Mouse (Mus musculus): Measurements from ENCODE around the gene Gm5475. TPM values are rescaled to one million over a fixed set of nuclear protein-coding genes. Genes with fewer than 3 reads are reported as not detected.

Gene Gm5475
- polyA plus RNA-seq, 1 experiment: 0.02 TPM

GRCm38 (mm10) chr15:100452486-100452885, 30.5 kb downstream of the Gm5475 start:
- no peak overlapping the region for H3K4me3 ChIP-seq (ENCODE audit: insufficient read depth, poor library complexity, severe bottlenecking)
- no peak for TF ChIP-seq USF1 (IDR thresholded peaks at IDR 0.05; ENCODE audit: low read depth)
- no peak for TF ChIP-seq CTCF (IDR thresholded peaks at IDR 0.05; ENCODE audit: control insufficient read depth, insufficient read depth, insufficient read length)
- no peak for TF ChIP-seq FOSL1 (IDR thresholded peaks at IDR 0.05; ENCODE audit: insufficient read depth, low read length, poor library complexity, severe bottlenecking)
- TF ChIP-seq CEBPB (IDR thresholded peaks at IDR 0.05; ENCODE audit: low read depth): no peak
- no peak for TF ChIP-seq MYOG (IDR thresholded peaks at IDR 0.05; ENCODE audit: control insufficient read depth, extremely low read depth, insufficient read length)
- TF ChIP-seq MYOD1 (IDR thresholded peaks at IDR 0.05; ENCODE audit: control insufficient read depth, insufficient read length, low read depth): no peak
- TF ChIP-seq MAX (IDR thresholded peaks at IDR 0.05): no peak
- peaks cover 6% of the 10 kb centered on the region for H3K27me3 ChIP-seq (ENCODE audit: control insufficient read depth, insufficient read depth, insufficient read length)
- no peaks in the 10 kb centered on the region for H3K79me3 ChIP-seq (ENCODE audit: low read depth)
- H3ac ChIP-seq (ENCODE audit: control insufficient read depth, insufficient read length, low read depth): no peak overlapping the region
- no peaks in the 10 kb centered on the region for H3K79me2 ChIP-seq (ENCODE audit: control insufficient read depth, insufficient read depth)
- no peaks in the 10 kb centered on the region for H3K36me3 ChIP-seq (ENCODE audit: control insufficient read depth, insufficient read depth)

- TF ChIP-seq USF1 (IDR thresholded peaks at IDR 0.05; ENCODE audit: low read depth): no peak
- TF ChIP-seq MYOD1 (IDR thresholded peaks at IDR 0.05; ENCODE audit: control insufficient read depth, insufficient read length, low read depth): no peak
- TF ChIP-seq MYOG (IDR thresholded peaks at IDR 0.05; ENCODE audit: control insufficient read depth, extremely low read depth, insufficient read length): no peak
- TF ChIP-seq CEBPB (IDR thresholded peaks at IDR 0.05; ENCODE audit: low read depth): no peak
- no peak for TF ChIP-seq FOSL1 (IDR thresholded peaks at IDR 0.05; ENCODE audit: insufficient read depth, low read length, poor library complexity, severe bottlenecking)
- TF ChIP-seq MAX (IDR thresholded peaks at IDR 0.05): no peak
- no peak for TF ChIP-seq CTCF (IDR thresholded peaks at IDR 0.05; ENCODE audit: control insufficient read depth, insufficient read depth, insufficient read length)
- H3K79me2 ChIP-seq (ENCODE audit: control insufficient read depth, insufficient read depth): no peaks in the 10 kb centered on the region
- H3K27me3 ChIP-seq (ENCODE audit: control insufficient read depth, insufficient read depth, insufficient read length): no peaks in the 10 kb centered on the region
- no peaks in the 10 kb centered on the region for H3K36me3 ChIP-seq (ENCODE audit: control insufficient read depth, insufficient read depth)
- no peaks in the 10 kb centered on the region for H3K79me3 ChIP-seq (ENCODE audit: low read depth)
- H3K4me3 ChIP-seq (ENCODE audit: insufficient read depth, poor library complexity, severe bottlenecking): no peak overlapping the region
- no peak overlapping the region for H3ac ChIP-seq (ENCODE audit: control insufficient read depth, insufficient read length, low read depth)
These were observed 34.5 kb downstream of the Gm5475 start for GRCm38 (mm10) chr15:100456356-100456991.

GRCm38 (mm10) chr15:100457340-100457739, 35.4 kb downstream of the Gm5475 start:
- no peaks in the 10 kb centered on the region for H3K36me3 ChIP-seq (ENCODE audit: control insufficient read depth, insufficient read depth)
- H3K79me3 ChIP-seq (ENCODE audit: low read depth): no peaks in the 10 kb centered on the region
- H3K4me3 ChIP-seq (ENCODE audit: insufficient read depth, poor library complexity, severe bottlenecking): no peak overlapping the region
- H3K27me3 ChIP-seq (ENCODE audit: control insufficient read depth, insufficient read depth, insufficient read length): no peaks in the 10 kb centered on the region
- no peak for TF ChIP-seq USF1 (IDR thresholded peaks at IDR 0.05; ENCODE audit: low read depth)
- TF ChIP-seq CTCF (IDR thresholded peaks at IDR 0.05; ENCODE audit: control insufficient read depth, insufficient read depth, insufficient read length): peak; percentile 96
- TF ChIP-seq MYOG (IDR thresholded peaks at IDR 0.05; ENCODE audit: control insufficient read depth, extremely low read depth, insufficient read length): no peak
- TF ChIP-seq CEBPB (IDR thresholded peaks at IDR 0.05; ENCODE audit: low read depth): no peak
- TF ChIP-seq MAX (IDR thresholded peaks at IDR 0.05): peak; percentile 11
- TF ChIP-seq FOSL1 (IDR thresholded peaks at IDR 0.05; ENCODE audit: insufficient read depth, low read length, poor library complexity, severe bottlenecking): no peak
- TF ChIP-seq MYOD1 (IDR thresholded peaks at IDR 0.05; ENCODE audit: control insufficient read depth, insufficient read length, low read depth): no peak
- H3ac ChIP-seq (ENCODE audit: control insufficient read depth, insufficient read length, low read depth): no peak overlapping the region
- no peaks in the 10 kb centered on the region for H3K79me2 ChIP-seq (ENCODE audit: control insufficient read depth, insufficient read depth)

- no peaks in the 10 kb centered on the region for H3K79me3 ChIP-seq (ENCODE audit: low read depth)
- no peaks in the 10 kb centered on the region for H3K27me3 ChIP-seq (ENCODE audit: control insufficient read depth, insufficient read depth, insufficient read length)
- H3K4me3 ChIP-seq (ENCODE audit: insufficient read depth, poor library complexity, severe bottlenecking): no peak overlapping the region
- TF ChIP-seq USF1 (IDR thresholded peaks at IDR 0.05; ENCODE audit: low read depth): no peak
- TF ChIP-seq MYOD1 (IDR thresholded peaks at IDR 0.05; ENCODE audit: control insufficient read depth, insufficient read length, low read depth): no peak
- peak; percentile 53 for TF ChIP-seq CTCF (IDR thresholded peaks at IDR 0.05; ENCODE audit: control insufficient read depth, insufficient read depth, insufficient read length)
- TF ChIP-seq CEBPB (IDR thresholded peaks at IDR 0.05; ENCODE audit: low read depth): no peak
- no peak for TF ChIP-seq MYOG (IDR thresholded peaks at IDR 0.05; ENCODE audit: control insufficient read depth, extremely low read depth, insufficient read length)
- no peaks in the 10 kb centered on the region for H3K36me3 ChIP-seq (ENCODE audit: control insufficient read depth, insufficient read depth)
- no peaks in the 10 kb centered on the region for H3K79me2 ChIP-seq (ENCODE audit: control insufficient read depth, insufficient read depth)
- H3ac ChIP-seq (ENCODE audit: control insufficient read depth, insufficient read length, low read depth): no peak overlapping the region
These were observed 36.1 kb downstream of the Gm5475 start for GRCm38 (mm10) chr15:100458055-100458454.

- no peak for TF ChIP-seq CEBPB (IDR thresholded peaks at IDR 0.05; ENCODE audit: low read depth)
- no peak for TF ChIP-seq MYOG (IDR thresholded peaks at IDR 0.05; ENCODE audit: control insufficient read depth, extremely low read depth, insufficient read length)
- no peak for TF ChIP-seq MAX (IDR thresholded peaks at IDR 0.05)
- no peak for TF ChIP-seq CTCF (IDR thresholded peaks at IDR 0.05; ENCODE audit: control insufficient read depth, insufficient read depth, insufficient read length)
- no peak for TF ChIP-seq USF1 (IDR thresholded peaks at IDR 0.05; ENCODE audit: low read depth)
- TF ChIP-seq MYOD1 (IDR thresholded peaks at IDR 0.05; ENCODE audit: control insufficient read depth, insufficient read length, low read depth): no peak
- no peak for TF ChIP-seq FOSL1 (IDR thresholded peaks at IDR 0.05; ENCODE audit: insufficient read depth, low read length, poor library complexity, severe bottlenecking)
- Histone ChIP-seq H3K79me3 (ENCODE audit: low read depth) (no peaks in the 10 kb centered on the region), H3ac (ENCODE audit: control insufficient read depth, insufficient read length, low read depth) (no peak overlapping the region), H3K36me3 (ENCODE audit: control insufficient read depth, insufficient read depth) (no peaks in the 10 kb centered on the region), H3K4me3 (ENCODE audit: insufficient read depth, poor library complexity, severe bottlenecking) (no peak overlapping the region), H3K79me2 (ENCODE audit: control insufficient read depth, insufficient read depth) (no peaks in the 10 kb centered on the region), H3K27me3 (ENCODE audit: control insufficient read depth, insufficient read depth, insufficient read length) (no peaks in the 10 kb centered on the region)
These were observed 39.0 kb downstream of the Gm5475 start for GRCm38 (mm10) chr15:100460942-100461341.

Data from C2C12 (cell line).